8 mouse cellular contexts compared by ENCODE assay signal in genomic region chr6:38352451-38352850, GRCm38 (mm10). TPM values are rescaled to one million over a fixed set of nuclear protein-coding genes. Genes with fewer than 3 reads are reported as not detected.
DNase-seq lines count a peak whose midpoint lies in the region; TF ChIP-seq lines count a peak whose summit lies in the region.

No protein-coding gene starts in this region.

- H3K79me2 ChIP-seq in liver, adult 2 months (ENCODE audit: control insufficient read depth, insufficient read depth, low read length), result peaks cover 30% of the 10 kb centered on the region

- TF ChIP-seq POLR2A in liver, adult 2 months (IDR thresholded peaks at IDR 0.05; ENCODE audit: extremely low read depth, insufficient read depth, low read length), result no peak

- WGBS in heart, embryonic 10.5 days, result 15% methylated on average over 10 of the region's 10 CpGs
- 5% methylated on average over 10 of the region's 10 CpGs for WGBS in liver, adult 2 months

- peaks cover 68% of the 10 kb centered on the region for H3K27me3 ChIP-seq in heart, embryonic 10.5 days (ENCODE audit: insufficient read depth, poor library complexity, severe bottlenecking)
- H3K27me3 ChIP-seq in liver, adult 2 months (ENCODE audit: control insufficient read depth, insufficient read depth, low read length), result no peaks in the 10 kb centered on the region

- peak overlapping the region; percentile 78 for H3K4me3 ChIP-seq in heart, embryonic 10.5 days
- peak overlapping the region; percentile 29 for H3K4me3 ChIP-seq in liver, adult 2 months (ENCODE audit: insufficient read depth, low read depth, low read length)

- H3K36me3 ChIP-seq in heart, embryonic 10.5 days, result no peaks in the 10 kb centered on the region
- H3K36me3 ChIP-seq in liver, adult 2 months (ENCODE audit: control insufficient read depth, insufficient read depth, low read length), result no peaks in the 10 kb centered on the region; the same call in 1 of the 2 replicates

- H3K27ac ChIP-seq in heart, embryonic 10.5 days, result 0 out of 2 replicates have a peak overlapping the region, but pooled peaks have one; percentile 22
- H3K27ac ChIP-seq in liver, adult 2 months (replicated peaks; ENCODE audit: insufficient read depth, low read depth, low read length), result peak overlapping the region; percentile 25; the same call in 1 of the 2 replicates

- peak overlapping the region; percentile 56 for H3K9ac ChIP-seq in liver, adult 2 months (ENCODE audit: low read depth, low read length)

- peak; percentile 81 for DNase-seq in heart, embryonic 10.5 days (ENCODE audit: low spot score)
- no peak for DNase-seq in heart, postnatal 25 days (ENCODE audit: low spot score)
- DNase-seq in 3T3-L1 (ENCODE audit: low read depth, low spot score), result peak; percentile 34
- DNase-seq in adrenal gland, postnatal 36 days, result peak; percentile 54 to 58
- DNase-seq in liver, adult 2 months (ENCODE audit: extremely low read depth, low read depth, low spot score), result peak; percentile 38
- no peak for DNase-seq in urinary bladder, postnatal 36 days (ENCODE audit: low spot score in 2 of 2)
- DNase-seq in left cerebral cortex, postnatal 14 days (ENCODE audit: low spot score in 2 of 2), result no peak
- no peak for DNase-seq in layer of hippocampus, adult 8-10 months (ENCODE audit: low spot score in 2 of 2)

- H3K9me3 ChIP-seq in heart, embryonic 10.5 days, result no peaks in the 10 kb centered on the region

- no peak for TF ChIP-seq CTCF in liver, adult 2 months (IDR thresholded peaks at IDR 0.05; ENCODE audit: low read depth, low read length)

- intact Hi-C loops in heart, postnatal 25 days (cut with DNase I), result loop anchor here (5.0 kb wide), 1 partner anchor 80 kb away; the partner anchor contains the start of gene Ubn2
- intact Hi-C loops in left cerebral cortex, postnatal 14 days (cut with DNase I), result no loop called here

- H3K4me1 ChIP-seq in heart, embryonic 10.5 days, result 0 out of 2 replicates have a peak, but pooled peaks cover 18% of the 10 kb centered on the region
- peaks cover 14% of the 10 kb centered on the region for H3K4me1 ChIP-seq in liver, adult 2 months (ENCODE audit: control insufficient read depth, insufficient read depth, low read length)

RNA-seq across cellular contexts. Expression of gene Zc3hav1, which starts 2.0 kb away (rescaled TPM):
- 8.0 and 9.7 TPM in 2 replicates for polyA plus RNA-seq in heart, embryonic 10.5 days (2016; fragmentation: Nextera tagmentation; extraction: Ambion mirVana)
- 10 to 100 TPM; 12.6 to 15.3 TPM for total RNA-seq in heart, postnatal 25 days (2021)
- 10 to 100 TPM; 56.9 to 69.1 TPM for total RNA-seq in adrenal gland, postnatal 36 days (2021)
- total RNA-seq in liver, adult 2 months (2014; rRNA removed), result 27.9 and 31.8 TPM in 2 replicates
- 16.3 and 17.0 TPM in 2 replicates for polyA plus RNA-seq in liver, adult 2 months (2012; rRNA removed)
- total RNA-seq in left cerebral cortex, postnatal 14 days (2021), result 1 to 10 TPM; 2.7 to 2.9 TPM
- 10 to 100 TPM in 2 of 4 experiments, 1 to 10 TPM in 2; 5.0 to 12.5 (median 7.5) TPM for total RNA-seq in layer of hippocampus, adult 8-10 months (2022)

RNA-seq across cellular contexts. Expression of gene Ttc26, which starts 28.8 kb away (rescaled TPM):
- polyA plus RNA-seq in heart, embryonic 10.5 days (2016; fragmentation: Nextera tagmentation; extraction: Ambion mirVana), result 4.2 and 6.8 TPM in 2 replicates
- 1 to 10 TPM; 2.2 to 2.5 TPM for total RNA-seq in heart, postnatal 25 days (2021)
- 1 to 10 TPM; 3.0 to 4.1 TPM for total RNA-seq in adrenal gland, postnatal 36 days (2021)
- total RNA-seq in liver, adult 2 months (2014; rRNA removed), result 0.47 and 0.65 TPM in 2 replicates
- 0.10 and 0.11 TPM in 2 replicates for polyA plus RNA-seq in liver, adult 2 months (2012; rRNA removed)
- total RNA-seq in left cerebral cortex, postnatal 14 days (2021), result 10 to 100 TPM in 1 of 2 experiments, 1 to 10 TPM in 1; 8.6 to 10.6 TPM
- total RNA-seq in layer of hippocampus, adult 8-10 months (2022), result 10 to 100 TPM; 11.5 to 14.4 (median 13.5) TPM

RNA-seq across cellular contexts. Expression of gene Zc3hav1l, which starts 53.4 kb away (rescaled TPM):
- polyA plus RNA-seq in heart, embryonic 10.5 days (2016; fragmentation: Nextera tagmentation; extraction: Ambion mirVana), result 11.9 and 13.4 TPM in 2 replicates
- total RNA-seq in heart, postnatal 25 days (2021), result 1 to 10 TPM; 1.6 to 2.4 TPM
- total RNA-seq in adrenal gland, postnatal 36 days (2021), result 1 to 10 TPM; 2.7 to 3.1 TPM
- total RNA-seq in liver, adult 2 months (2014; rRNA removed), result 0.18 and 0.27 TPM in 2 replicates
- polyA plus RNA-seq in liver, adult 2 months (2012; rRNA removed), result 0.15 and 0.22 TPM in 2 replicates
- total RNA-seq in left cerebral cortex, postnatal 14 days (2021), result 1 to 10 TPM; 2.4 to 2.6 TPM
- 1 to 10 TPM; 3.8 to 5.4 (median 4.7) TPM for total RNA-seq in layer of hippocampus, adult 8-10 months (2022)

Comparison
In these comparisons a context has a peak if more than half of its experiments do, and no peak if none do; other contexts are left out.
1. DNase-seq: peak in heart, embryonic 10.5 days (single experiment), 3T3-L1 (single experiment), adrenal gland, postnatal 36 days (2 of 2) and liver, adult 2 months (single experiment); none in heart, postnatal 25 days (single experiment), urinary bladder, postnatal 36 days (0 of 2), left cerebral cortex, postnatal 14 days (0 of 2) and layer of hippocampus, adult 8-10 months (0 of 2).